Mouse (Mus musculus) adipocyte (in vitro differentiated cells): ENCODE results near the gene Cldnd1.

Source experiments
- DNase-seq: peaks from one replicate; pipeline ENCODE4 v3.0.0-alpha.2; 2016; ENCODE audit warnings: low spot score

Cldnd1 gene

DNA sequence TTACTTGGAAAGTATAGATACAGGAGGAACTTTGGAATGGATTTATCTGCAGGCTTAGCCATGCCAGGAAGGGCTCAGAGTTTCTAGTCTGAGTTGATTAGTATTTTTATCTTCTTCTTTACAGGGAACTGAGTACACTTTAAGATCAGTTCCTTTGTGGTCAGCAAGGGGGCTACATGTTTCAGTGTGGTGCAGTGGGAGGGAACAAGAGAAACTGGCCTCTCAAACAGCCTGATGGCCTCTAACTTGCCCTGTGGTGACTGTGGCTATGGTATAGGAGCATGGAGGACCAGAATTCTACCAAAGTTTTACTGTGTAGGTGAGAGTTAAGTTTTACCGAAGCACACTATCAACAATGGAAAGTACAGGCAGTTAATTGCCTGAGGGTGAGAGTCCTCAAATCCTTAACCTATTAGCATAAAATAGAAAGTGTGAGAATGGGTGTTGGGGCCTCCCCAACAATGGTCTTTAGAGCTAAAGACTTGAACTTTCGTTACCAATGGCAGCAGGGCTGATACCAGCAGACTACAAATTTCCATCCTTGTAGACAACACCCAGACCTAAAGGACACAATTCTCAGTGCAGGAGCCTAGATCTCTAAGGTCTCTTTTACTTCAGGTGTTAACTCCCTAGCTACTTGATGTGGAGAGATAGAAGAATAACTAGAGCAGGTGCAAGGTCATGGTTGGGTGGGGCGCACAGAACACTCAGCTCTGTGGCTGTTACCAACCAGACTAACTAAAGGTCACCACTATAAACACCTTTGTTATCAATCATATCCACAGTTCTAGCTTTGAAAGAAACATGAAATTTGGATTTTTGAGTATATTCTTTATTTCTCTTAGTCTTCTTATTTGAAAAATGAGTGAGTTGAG is 18.9 kb upstream of the Cldnd1 start:
- no peak for DNase-seq

DNA sequence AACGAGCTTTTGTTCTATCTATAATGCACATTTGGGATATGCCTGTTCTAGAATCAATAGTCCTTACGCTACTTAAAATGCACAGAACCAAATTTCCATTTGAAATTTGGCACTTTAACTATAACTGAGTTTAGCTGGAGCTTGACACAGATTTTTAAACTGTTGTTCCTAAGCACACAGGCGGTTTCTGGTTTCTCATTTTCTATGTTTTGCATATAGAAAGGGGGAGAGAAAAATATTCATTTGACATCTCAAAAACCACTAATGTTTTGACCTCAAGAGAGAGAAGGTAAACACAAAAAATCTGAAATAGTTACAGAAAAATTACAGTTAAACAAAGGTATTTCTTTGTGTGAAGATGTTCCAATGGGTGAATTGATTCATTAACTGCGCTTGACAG is 18.2 kb upstream of the Cldnd1 start:
- DNase-seq: no peak

DNA sequence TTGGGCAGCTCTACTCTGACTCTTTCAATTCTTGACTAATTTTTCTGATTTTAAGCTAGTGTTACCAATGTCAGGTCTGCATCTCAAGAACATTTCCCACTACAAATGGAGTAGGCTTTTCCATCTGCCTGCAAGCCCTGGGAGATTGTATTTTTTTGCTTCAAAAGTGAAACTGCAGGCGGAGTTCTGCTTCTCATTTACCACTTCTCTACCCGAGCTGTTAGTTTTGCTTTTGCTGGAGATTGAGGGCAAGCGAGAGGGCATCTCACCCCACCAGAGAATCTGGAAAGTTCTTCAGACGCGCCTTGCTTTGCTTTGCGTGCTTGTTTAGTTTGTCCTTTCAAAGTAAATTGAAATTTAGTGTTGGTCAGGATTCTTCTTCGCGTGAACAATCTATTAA is 15.5 kb upstream of the Cldnd1 start:
- DNase-seq: no peak

DNA sequence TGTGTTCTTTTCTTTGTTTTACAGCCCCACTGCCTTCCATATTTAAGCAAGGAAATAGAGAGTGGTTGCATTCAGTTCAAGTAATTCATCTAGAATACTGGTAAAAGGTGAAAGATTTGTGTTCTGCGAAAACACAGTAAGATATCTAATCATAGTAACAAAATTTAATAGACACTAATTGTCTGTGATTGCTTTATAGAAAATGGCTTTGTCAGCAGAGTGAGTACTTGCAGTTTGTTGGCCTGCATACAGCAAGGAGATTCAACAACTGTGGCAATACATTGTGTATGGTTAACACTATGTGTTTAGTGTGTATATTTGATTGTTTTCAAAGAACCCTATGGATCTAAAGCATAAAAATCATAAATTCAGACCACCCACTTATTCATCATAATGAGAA is 14.6 kb upstream of the Cldnd1 start:
- DNase-seq: no peak

DNA sequence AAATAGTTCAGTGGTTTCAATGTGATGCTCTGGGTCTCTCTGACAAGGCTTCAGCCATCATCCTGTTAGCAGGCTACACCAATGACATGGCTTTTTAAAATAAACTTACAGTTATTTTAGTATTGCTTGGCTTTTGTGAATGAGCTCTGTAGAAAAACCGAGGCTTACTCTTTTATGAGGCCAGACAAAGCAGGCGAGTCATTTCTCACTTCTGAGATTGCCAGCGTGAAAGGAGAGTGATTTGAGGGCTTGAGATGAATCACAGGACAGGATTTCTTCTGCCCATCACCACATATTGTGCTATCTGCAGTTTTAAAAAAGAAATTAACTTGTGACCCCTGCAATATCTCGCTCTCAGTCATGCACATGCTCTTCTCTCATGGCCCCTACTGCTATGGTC is 12.7 kb upstream of the Cldnd1 start:
- no peak for DNase-seq

DNA sequence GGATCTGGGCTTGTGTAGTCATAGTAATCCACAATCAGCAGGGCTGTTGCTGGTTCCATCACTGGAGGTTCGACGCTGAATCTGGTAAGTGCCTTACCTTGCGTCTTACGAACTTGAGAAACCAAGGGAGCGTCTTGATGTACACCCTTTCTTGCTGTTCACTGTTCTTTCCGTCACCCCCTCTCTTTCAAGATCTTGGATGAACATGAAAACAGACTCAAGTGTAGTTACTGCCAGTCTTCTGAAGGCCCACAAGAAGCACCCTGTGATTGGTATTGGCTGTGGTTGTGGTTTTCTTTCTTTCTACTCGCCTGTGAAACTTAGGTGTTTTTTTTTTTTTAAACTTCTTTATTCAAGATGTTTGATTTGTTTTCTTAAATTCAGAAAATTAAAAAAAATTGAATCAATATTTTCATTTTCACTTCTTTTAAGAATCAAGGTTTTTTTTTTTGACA is 9.0 kb upstream of the Cldnd1 start, which contains the start of gene Gpr15:
Gene Gpr15, minus strand, starts transcription at position 405 of the 455 bp plus-strand sequence.
- no peak for DNase-seq

DNA sequence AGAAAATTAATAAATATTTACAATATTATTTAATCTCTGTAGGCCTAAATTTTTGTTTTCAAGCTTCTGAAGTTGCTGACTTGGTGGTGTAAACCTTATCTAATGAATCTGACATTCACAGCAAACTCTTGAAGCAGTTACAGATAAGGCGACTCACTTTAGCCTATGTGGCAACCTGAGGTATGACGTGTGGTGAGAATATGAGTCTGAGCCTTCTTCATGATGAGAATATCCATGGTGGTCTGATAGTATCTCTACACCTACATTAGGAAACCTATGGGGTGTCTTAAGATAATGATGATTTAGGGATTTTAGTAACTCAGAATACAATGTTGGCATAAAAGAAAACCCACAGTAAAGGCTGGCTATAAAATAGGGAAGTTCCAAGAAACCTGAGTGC is 5.4 kb upstream of the Cldnd1 start:
- no peak for DNase-seq

DNA sequence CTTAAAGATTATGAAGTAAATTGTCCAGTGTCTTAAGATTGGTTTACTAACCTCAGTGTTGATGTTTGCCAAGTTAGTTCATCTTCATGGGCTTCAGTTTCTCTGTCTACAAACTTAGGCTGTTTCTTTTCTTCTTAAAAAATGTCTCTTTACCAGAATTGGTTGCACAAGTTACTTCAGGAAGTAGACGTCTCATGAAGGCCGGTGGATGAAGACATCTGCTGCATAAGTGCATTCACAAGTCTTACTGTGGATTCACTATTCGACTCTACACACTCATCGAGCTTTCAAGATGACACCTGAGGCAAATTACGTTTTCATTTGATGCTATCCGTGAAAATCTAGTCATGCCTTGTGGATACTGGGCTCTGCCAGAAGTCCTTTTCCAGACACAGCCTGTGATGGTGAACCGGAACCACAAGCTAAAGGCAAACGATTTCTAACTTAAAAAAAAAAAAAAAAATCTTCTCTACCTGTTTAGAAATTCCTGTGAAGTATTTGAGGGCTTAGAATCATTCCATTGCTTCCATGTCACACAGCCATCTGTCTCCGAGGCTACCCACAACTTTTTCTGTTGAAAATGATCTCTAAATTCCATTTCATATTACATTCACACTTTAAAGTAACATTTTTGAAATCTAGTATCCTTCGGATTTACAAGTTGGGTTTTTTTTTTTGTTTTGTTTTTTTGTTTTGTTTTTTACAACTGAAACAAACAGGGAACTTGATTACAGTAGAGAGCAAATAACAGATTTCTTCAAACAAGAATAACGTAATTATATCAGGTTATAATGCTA is 832 bp upstream of the Cldnd1 start:
- DNase-seq: no peak

DNA sequence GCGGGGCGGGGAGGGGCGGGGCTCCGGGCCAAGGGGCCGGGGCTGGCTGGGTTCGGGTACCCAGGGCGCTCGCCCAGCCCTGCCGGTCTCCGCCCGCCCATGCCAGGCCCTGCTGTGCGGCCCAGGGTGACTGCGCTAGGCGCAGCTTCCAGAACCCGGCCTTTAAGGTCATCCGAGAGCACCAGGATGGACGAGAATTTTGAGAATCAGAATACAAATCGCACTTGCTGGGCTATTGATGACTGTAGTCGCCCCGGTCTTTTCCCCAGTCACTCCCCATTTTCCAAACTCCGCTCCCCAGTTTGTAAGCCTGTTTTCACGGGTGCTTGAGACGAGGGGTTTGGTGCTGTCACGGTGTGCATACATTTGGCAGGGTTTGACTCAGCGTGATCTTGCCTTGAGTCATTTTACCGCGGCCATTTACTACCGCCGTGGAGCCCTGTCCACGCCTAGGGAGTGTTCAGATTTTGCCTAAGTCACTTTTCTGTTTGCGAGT is 514 bp downstream of the Cldnd1 start:
- peak; percentile 78 for DNase-seq

DNA sequence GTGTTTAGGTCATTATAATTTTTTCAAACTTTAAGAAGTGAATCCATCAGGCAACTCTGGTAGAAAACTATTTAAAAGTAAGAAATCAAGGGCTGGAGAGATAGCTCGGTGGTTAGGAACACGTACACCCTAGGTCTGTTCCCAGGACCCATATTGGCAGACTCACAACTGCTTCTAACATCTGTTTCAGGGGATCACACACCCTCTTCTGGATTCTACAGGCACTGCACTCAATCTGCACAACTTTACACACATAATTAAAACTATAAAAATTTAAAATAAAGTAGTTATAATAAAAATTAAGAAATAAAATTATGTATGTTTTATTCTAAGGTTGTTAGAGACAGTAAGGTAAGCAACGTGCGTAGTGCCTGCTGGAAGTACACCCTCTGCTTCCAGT is 10.5 kb downstream of the Cldnd1 start:
- no peak for DNase-seq

DNA sequence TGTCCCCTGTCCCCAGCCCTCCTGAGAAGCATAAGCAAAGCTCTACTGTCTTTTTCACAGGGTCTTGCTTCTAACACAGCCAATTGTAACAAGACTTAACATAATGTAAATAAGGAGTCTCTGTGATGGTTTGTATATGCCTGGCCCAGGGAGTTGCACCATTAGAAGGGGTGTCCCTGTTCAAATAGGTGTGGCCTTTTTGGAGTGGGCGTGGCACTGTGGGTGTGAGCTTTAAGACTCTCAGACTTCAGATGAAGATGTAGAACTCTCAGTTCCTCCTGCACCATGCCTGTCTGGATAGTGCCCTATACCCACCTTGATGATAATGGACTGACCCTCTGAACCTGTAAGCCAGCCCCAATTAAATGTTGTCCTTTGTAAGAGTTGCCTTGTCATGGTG is 11.1 kb downstream of the Cldnd1 start:
- no peak for DNase-seq

DNA sequence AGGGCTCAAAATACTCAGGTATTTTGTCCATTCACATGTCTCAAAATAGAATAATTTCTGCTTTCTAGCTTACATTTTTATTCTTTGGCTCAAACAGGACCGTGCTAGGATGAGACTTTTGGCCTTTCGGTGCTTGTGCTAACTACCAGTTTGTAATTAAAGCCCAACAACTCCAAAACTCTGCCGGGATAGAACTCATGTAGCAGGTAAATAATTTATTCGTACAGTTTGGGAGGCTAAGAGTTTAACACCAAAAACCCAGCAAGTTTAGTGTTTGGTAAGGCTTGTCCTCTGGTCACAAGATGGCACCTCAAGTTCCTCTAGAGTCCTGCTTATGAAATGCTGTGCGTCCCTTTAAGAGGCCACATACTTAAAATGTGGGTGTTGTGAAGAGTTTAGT is 13.0 kb downstream of the Cldnd1 start:
- DNase-seq: no peak

DNA sequence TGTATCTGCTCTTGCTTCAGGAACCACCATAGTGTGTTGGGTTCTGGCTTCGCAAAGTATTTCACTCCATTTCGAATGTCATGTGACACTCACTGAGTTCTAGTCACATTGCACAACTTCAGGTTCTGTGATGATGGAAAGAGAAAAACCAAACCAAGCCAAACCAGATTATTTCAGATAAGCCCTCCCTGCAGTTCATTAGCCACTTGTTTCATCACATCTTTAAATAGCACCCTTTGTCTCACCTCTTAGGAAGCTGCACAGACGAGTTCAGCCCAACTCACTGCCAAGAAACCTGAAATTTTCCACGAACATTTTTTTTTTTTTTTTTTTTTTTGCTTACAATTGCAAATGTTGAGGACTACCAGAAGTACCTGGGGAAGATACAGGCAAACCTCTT is 19.0 kb downstream of the Cldnd1 start:
- no peak for DNase-seq

DNA sequence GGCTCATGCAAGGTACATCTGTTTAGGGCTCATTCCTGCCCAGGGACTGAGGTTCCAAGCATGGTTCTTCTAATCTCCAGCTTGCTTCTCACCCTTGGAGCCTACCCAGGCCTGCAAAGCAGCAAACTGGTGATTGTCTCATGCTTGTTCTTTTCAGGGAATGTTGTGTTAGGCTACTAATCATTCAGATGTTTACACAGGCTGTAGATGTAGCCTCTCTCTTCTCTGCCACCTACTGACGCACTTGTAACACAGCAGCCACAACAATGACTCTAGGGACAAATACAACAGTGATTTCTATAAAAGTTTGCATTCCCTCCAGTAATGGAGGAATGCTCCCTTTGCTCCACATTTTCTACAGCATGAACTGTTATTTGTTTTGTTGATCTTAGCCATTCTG is 23.6 kb downstream of the Cldnd1 start:
- peak; percentile 53 for DNase-seq

DNA sequence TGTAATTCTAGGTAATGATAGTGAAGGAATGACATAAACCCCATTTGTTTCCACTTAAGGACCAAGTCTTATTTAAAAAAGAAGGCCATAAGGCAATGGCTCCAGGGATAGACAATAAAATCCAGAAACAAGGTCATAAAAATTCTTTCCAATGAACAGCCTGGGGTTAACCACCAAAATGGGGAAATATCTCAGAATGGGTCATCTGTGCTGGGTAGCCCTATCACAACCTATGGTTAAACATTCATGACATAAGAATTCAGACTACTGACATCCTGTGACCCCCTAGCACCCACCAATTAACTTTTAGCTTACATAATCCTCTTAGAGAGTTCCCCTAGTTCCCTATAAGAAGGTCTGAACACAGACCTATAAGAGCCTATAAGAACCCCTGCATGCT is 28.5 kb downstream of the Cldnd1 start:
- no peak for DNase-seq

DNA sequence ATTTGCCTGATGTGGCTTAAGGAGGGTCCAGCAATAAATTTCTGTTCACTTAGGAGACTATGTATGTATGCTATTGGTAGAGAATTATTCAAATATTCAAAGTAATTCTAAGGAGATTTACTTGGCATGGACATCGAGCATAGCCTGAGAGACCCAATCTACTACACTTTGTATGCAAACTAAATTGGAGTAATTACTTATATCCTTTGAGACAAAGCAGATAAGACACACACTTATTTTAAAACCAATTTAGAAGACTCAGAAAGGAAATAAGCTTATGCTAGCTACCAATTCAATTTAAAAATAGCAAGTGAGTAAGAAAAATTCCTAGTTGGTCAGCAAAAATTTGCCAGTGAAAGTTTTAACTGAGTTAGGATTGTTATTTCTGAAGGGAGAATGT is 35.4 kb downstream of the Cldnd1 start, which contains the start of gene Olfr172:
Gene Olfr172, minus strand, starts transcription at position 101 of the 400 bp plus-strand sequence.
- DNase-seq: no peak
